Mouse (Mus musculus) embryonic facial prominence, embryonic 10.5 days (tissue): ENCODE results near the gene Rps6ka5. TPM values are rescaled to one million over a fixed set of nuclear protein-coding genes. Genes with fewer than 3 reads are reported as not detected.

Source experiments
- DNase-seq: peaks from one replicate; pipeline ENCODE4 v3.0.0-alpha.2; 2017; ENCODE audit warnings: low spot score
- H3K27ac ChIP-seq: fragments of 300-500 bp; sonication (generic); replicated peaks from 2 replicates; pipeline ENCODE4 v1.5.1; 2016; ENCODE audit warnings: mild to moderate bottlenecking
- H3K27me3 ChIP-seq: fragments of 300-500 bp; sonication (generic); replicated peaks from 2 replicates; pipeline ENCODE4 v1.6.1; 2016; ENCODE audit warnings: low read depth, mild to moderate bottlenecking; ENCODE audit not compliant: poor library complexity, severe bottlenecking
- H3K36me3 ChIP-seq: fragments of 300-500 bp; sonication (generic); replicated peaks from 2 replicates; pipeline ENCODE4 v1.6.1; 2016; ENCODE audit warnings: mild to moderate bottlenecking, moderate library complexity
- H3K4me1 ChIP-seq: fragments of 300-500 bp; sonication (generic); 2 replicates; pipeline ENCODE4 v1.6.1; 2016
- H3K4me3 ChIP-seq: fragments of 300-500 bp; sonication (generic); 2 replicates; pipeline ENCODE4 v1.5.1; 2016; ENCODE audit warnings: mild to moderate bottlenecking, moderate library complexity
- H3K9me3 ChIP-seq: fragments of 300-500 bp; sonication (generic); 2 replicates; pipeline ENCODE4 v1.6.1; 2016; ENCODE audit warnings: mild to moderate bottlenecking
- WGBS: fragments of 180-500 bp; shearing (Covaris S2); methylation state at CpG from one replicate; pipeline ENCODE4 v1.1.7; 2016; 5-methylcytosine and 5-hydroxymethylcytosine counted together
- polyA plus RNA-seq: library from polyadenylated mRNA; unstranded; fragments of >200 nt; fragmentation: Nextera tagmentation; extraction: Ambion mirVana; gene quantifications from 2 replicates; pipeline ENCODE4 v1.2.1, GENCODE M21; 2016

Rps6ka5 gene
- polyA plus RNA-seq, 1 experiment from 2014 or later: 3.6 TPM

DNA sequence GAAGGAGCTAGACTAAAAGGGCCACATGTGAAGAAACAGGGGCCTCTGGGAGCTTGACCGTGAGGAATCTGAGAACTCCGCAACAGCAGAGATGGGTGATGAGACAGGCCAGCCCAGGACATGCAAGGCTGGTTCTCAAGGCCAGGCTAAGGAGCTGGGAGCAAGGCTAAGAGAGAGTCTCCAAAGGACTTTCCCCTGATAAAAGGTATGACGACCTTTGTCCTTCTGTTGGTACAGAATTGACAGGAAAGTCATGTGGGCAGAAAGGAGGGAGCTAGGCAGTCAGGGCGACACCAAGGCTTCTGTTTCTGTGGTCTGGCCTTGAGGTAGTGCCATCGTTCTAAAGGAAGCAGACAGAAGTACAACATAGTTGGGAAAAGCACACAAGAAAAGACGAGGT lies 173.1 kb downstream of the Rps6ka5 start:
- WGBS: 86% methylated on average over 6 of the region's 6 CpGs
- H3K36me3 ChIP-seq: peaks cover 5% of the 10 kb centered on the region; the same call in 1 of the 2 replicates
- H3K4me1 ChIP-seq: no peaks in the 10 kb centered on the region

DNA sequence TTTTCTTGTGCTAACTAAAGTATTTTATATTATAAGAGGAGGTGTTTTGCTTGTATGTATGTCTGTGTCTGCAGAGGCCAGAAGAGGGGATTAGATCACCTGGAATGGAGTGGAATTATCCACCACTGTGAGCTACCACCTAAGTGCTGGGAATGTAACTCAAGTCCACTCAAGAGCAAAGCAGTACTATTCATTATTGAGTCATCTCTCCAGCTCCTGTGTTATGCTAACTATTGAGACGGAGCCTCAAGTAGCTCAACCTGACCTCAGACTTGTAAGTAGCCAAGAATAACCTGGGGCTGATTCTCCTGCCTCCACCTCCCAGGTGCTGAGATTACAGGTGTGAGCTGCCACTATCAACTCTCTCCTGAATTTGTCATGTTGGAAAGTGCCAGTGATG lies 174.8 kb downstream of the Rps6ka5 start:
- DNase-seq: no peak
- H3K27ac ChIP-seq: no peak overlapping the region
- H3K4me1 ChIP-seq: no peaks in the 10 kb centered on the region
- H3K4me3 ChIP-seq: no peak overlapping the region
- H3K27me3 ChIP-seq: no peaks in the 10 kb centered on the region
- WGBS: 78% methylated on average over 1 of the region's 1 CpGs
- H3K36me3 ChIP-seq: peaks cover 5% of the 10 kb centered on the region; the same call in 1 of the 2 replicates
- no peaks in the 10 kb centered on the region for H3K9me3 ChIP-seq

More for the DNA sequence above, 173.1 kb downstream of the Rps6ka5 start:
- H3K27ac ChIP-seq: no peak overlapping the region
- H3K27me3 ChIP-seq: no peaks in the 10 kb centered on the region
- no peak overlapping the region for H3K4me3 ChIP-seq
- DNase-seq: no peak
- no peaks in the 10 kb centered on the region for H3K9me3 ChIP-seq

DNA sequence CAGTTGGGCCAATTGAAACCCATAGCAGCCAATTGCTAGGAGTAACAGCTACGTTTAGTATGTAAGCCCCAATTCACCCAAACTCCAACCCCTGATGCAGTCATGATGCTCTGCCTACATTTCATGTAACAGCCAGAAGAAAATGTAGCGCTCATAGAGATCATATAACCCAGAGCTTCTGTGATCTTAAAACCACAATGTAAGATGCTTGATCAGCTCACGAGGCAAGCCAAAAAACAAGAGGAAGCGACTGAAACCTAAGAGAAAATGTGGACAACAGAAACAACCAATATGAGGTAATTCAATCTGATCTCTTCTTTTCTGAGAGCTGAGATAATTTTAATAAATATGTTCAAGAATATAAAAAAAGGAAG lies 182.6 kb downstream of the Rps6ka5 start:
- no peak for DNase-seq
- WGBS: 91% methylated on average over 4 of the region's 4 CpGs
- H3K27ac ChIP-seq: no peak overlapping the region

DNA sequence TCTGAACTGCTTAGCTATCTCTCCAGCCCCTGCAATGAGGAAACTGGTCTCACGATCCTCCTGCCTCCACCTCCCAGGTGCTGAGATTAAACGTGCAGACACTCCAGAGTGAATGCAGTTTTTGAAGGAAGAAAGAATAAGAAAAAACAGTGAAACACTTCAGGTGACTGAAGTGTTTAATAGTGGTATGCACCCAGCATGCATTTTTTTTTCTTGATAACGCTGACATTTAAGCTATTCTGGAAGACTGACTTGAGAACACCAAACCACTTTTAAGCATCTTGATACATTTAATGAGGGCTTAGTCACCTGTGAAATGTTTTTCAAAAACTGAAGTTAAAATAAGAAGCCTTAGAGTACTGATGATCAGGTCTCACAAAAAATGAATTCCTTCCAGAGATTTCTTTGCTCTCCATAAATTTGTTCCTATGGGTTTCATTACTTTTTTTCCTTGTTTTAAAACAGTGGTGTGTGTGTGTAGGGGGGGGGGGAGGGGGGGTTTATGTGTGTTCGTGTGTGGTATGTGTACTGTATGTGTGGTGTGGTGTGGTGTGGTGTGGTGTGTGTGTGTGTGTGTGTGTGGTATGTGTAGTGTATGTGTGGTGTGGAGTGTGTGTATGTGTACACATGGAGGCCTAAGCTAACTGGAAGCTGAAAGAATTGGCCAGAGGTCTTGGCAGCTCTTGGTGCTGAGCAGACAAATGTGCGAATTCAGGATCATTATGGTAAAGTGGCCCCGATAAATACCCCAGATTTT lies 183.2 kb downstream of the Rps6ka5 start:
- no peaks in the 10 kb centered on the region for H3K4me1 ChIP-seq
- H3K27me3 ChIP-seq: no peaks in the 10 kb centered on the region
- DNase-seq: no peak
- no peak overlapping the region for H3K4me3 ChIP-seq
- no peak overlapping the region for H3K27ac ChIP-seq
- H3K36me3 ChIP-seq: no peaks in the 10 kb centered on the region
- 85% methylated on average over 6 of the region's 6 CpGs for WGBS
- no peaks in the 10 kb centered on the region for H3K9me3 ChIP-seq

More for the DNA sequence above, 182.6 kb downstream of the Rps6ka5 start:
- Histone ChIP-seq H3K9me3 (no peaks in the 10 kb centered on the region), H3K27me3 (no peaks in the 10 kb centered on the region), H3K4me3 (no peak overlapping the region), H3K36me3 (no peaks in the 10 kb centered on the region), H3K4me1 (no peaks in the 10 kb centered on the region)

DNA sequence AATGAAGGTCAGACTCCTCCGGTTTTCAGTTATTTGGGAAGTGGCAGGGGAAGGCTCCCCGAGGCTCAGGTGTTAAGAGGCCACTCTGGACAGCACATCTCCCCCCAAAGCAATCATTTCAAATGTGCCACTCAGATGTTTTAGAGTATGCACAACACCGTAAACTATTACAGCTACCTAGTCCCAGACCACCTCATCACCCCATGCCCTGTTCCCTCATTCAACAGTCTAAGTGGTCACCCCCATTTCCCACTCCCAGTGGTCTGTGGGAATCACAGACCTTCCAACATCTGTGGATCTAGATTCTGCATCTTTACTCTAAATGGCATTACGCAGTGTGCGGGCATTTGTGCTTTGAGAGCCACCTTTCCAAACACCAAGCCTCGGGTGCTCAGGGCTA lies 184.3 kb downstream of the Rps6ka5 start:
- Histone ChIP-seq H3K4me3 (no peak overlapping the region), H3K36me3 (no peaks in the 10 kb centered on the region), H3K27me3 (no peaks in the 10 kb centered on the region), H3K27ac (no peak overlapping the region), H3K4me1 (no peaks in the 10 kb centered on the region), H3K9me3 (no peaks in the 10 kb centered on the region)
- 85% methylated on average over 6 of the region's 6 CpGs for WGBS
- no peak for DNase-seq

DNA sequence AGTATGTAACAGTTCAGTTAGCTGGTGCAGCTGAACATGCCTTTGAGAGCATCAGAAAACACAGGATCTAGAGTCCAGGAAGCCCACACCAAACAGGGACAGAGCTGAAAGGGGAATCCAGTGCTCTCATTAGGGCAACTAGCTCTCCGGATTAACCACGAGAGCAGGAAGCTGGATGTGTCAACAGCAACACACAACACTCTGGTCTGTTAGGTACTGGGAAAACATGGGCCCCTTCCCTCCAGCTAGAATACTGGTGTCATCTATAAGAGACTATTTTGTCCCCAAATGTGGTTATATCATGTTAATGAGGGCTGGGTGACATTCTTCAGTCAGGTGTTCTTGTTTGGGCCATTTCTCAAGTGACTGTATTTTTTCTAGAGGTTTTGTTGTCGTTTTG lies 184.7 kb downstream of the Rps6ka5 start:
- Histone ChIP-seq H3K4me3 (no peak overlapping the region), H3K9me3 (no peaks in the 10 kb centered on the region), H3K36me3 (no peaks in the 10 kb centered on the region), H3K27ac (no peak overlapping the region), H3K27me3 (no peaks in the 10 kb centered on the region), H3K4me1 (peaks cover 1% of the 10 kb centered on the region; the same call in 1 of the 2 replicates)
- no peak for DNase-seq
- WGBS: 48% methylated on average over 3 of the region's 3 CpGs

DNA sequence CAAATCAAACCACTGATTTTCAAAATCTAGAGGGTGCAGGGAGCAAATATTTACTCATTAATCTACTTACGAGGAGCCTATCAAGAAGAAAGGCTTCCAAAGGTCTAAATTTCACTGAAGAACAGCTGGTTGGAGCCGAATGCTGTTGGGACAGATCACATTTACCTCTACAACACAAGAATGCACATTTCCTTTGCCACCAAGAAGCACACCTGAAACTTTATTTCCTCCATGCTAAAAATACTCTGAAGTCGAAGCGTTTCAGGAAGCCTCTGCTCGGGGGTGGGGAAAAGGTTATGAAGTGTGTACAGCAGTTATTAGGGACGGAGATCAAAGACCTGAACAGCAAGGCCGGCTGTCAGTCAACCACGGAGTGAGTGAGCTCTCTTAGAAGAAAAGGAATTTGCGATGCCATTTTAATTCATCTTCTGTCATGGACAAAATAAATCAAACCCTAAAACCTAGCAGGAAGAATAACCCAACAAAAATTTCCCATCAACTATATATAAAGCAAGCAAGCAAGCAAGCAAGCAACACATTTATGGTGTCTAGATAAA lies 187.5 kb downstream of the Rps6ka5 start:
- H3K4me1 ChIP-seq: peaks cover 18% of the 10 kb centered on the region
- H3K27me3 ChIP-seq: no peaks in the 10 kb centered on the region
- no peak overlapping the region for H3K27ac ChIP-seq
- 69% methylated on average over 9 of the region's 9 CpGs for WGBS
- H3K4me3 ChIP-seq: no peak overlapping the region
- H3K9me3 ChIP-seq: no peaks in the 10 kb centered on the region
- no peak for DNase-seq
- H3K36me3 ChIP-seq: no peaks in the 10 kb centered on the region

DNA sequence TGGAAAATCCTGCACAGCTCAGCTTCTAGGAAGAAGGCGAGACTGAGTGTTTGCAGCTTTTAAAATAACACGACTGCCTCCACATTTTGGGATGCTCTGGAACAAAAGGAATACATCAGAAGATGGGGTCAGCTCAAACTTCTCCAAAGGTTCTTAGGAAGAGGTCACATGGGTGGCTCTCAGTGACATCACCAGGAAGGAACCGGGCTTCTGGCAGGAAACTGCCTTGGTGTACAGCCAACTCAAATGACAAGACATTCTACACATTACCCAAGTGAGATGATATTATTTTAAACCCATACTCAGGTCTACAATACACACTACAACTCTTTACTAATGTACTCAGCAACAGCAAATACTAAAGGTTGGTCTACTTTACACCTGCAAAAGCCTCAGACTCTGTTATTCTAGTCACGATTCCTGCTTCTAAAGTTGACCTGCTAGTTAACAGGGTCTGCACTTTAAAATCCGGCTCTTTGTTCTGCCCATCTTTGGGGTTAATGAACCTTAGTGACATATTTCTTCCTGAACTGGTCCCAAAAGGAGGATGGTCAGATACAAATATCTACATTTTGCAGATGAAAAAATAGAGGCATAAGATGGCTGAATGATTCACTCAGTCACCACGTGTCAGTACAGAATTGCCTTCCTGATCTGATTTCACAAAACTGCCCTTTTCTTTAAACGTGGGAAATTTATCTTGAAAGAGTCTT lies 188.2 kb downstream of the Rps6ka5 start:
- Histone ChIP-seq H3K27me3 (no peaks in the 10 kb centered on the region), H3K9me3 (no peaks in the 10 kb centered on the region), H3K4me1 (peaks cover 23% of the 10 kb centered on the region), H3K36me3 (no peaks in the 10 kb centered on the region), H3K4me3 (no peak overlapping the region), H3K27ac (no peak overlapping the region)
- 76% methylated on average over 7 of the region's 7 CpGs for WGBS
- DNase-seq: no peak

DNA sequence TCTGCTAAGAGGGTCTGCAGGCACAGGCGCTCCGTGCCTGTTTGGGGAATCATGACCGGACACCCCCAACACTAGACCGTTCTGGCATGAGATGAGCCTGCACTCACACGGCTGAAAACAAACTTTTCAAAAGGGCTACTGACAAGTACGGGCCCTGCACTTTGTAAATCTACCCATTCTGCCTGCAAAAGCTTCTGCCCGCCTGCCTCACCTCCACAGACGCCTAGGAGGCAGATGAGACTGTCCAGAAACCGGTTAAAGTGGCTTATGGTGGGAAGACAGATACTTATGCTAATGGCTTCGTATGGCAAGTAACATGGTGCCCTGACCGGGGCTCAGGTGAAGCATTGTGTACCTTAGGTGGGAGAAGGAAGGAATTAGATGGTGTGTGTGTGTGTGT lies 189.7 kb downstream of the Rps6ka5 start:
- peaks cover 23% of the 10 kb centered on the region for H3K4me1 ChIP-seq
- H3K9me3 ChIP-seq: no peaks in the 10 kb centered on the region
- WGBS: 85% methylated on average over 11 of the region's 11 CpGs
- H3K27me3 ChIP-seq: no peaks in the 10 kb centered on the region
- no peaks in the 10 kb centered on the region for H3K36me3 ChIP-seq
- no peak overlapping the region for H3K4me3 ChIP-seq
- DNase-seq: no peak
- H3K27ac ChIP-seq: no peak overlapping the region

DNA sequence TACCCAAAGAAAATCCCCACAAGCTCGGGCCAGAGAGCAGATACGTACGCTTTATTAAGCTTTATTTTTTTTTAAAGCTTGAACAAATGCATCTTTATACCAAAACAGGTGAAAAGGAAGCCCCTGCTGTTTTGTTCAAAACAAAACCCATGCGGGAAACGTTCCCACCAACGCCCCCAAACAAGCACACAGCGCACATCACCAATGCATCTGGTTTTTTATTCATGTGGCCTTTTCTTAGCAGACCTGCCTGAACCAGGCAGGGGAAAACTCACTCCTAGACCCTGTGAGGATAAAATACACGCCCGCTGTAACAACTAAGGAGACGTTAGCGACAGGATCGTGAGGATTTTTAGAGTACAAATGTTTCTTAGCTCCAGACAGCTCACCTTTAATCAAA lies 191.8 kb downstream of the Rps6ka5 start:
- Histone ChIP-seq H3K27ac (no peak overlapping the region), H3K4me3 (no peak overlapping the region), H3K4me1 (peaks cover 25% of the 10 kb centered on the region), H3K27me3 (no peaks in the 10 kb centered on the region), H3K9me3 (no peaks in the 10 kb centered on the region), H3K36me3 (no peaks in the 10 kb centered on the region)
- no peak for DNase-seq
- 73% methylated on average over 12 of the region's 12 CpGs for WGBS

DNA sequence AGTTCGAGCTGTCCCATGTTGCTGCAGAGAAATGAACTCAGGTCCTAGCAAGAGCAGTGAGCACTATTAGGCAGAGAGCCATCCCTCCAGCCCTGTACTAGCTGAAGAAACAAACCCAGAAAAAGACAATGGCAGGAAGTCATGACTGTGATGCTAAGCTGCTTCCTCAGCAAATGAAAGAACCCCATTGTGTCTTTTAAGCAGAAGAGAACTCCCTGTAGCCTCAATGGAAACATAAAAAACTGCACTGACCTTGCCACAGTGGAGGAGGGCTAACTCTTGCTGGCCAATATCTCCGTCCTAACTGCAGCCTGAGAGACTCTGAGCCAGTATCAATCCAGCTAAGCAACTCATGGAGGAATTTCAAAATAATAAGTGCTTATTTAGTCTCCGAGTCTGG lies 192.8 kb downstream of the Rps6ka5 start:
- Histone ChIP-seq H3K4me3 (no peak overlapping the region), H3K9me3 (no peaks in the 10 kb centered on the region), H3K36me3 (no peaks in the 10 kb centered on the region), H3K27me3 (no peaks in the 10 kb centered on the region), H3K4me1 (peaks cover 35% of the 10 kb centered on the region), H3K27ac (peak overlapping the region; percentile 32; the same call in 1 of the 2 replicates)
- 48% methylated on average over 3 of the region's 3 CpGs for WGBS
- DNase-seq: peak; percentile 5

DNA sequence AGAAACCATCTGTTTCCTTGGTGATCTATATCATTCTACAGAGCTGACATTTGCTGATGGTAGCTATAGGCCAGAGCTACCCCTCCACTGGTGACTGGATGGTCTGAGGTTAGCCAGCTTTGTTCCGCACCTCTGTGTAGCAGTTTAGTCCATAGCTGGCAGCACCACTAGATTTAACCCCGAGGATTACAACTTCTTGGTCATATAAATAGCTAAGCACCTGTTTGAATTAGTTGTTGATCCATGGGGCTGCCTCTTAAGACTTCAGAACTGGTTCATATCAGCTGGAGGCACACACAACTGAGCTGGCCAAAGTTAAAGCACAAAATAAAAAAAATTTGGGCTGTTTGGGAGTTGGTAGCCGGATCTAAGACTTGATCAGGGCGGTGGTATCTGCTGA lies 193.6 kb downstream of the Rps6ka5 start:
- no peak overlapping the region for H3K4me3 ChIP-seq
- 71% methylated on average over 4 of the region's 4 CpGs for WGBS
- H3K9me3 ChIP-seq: no peaks in the 10 kb centered on the region
- H3K27me3 ChIP-seq: no peaks in the 10 kb centered on the region
- no peaks in the 10 kb centered on the region for H3K36me3 ChIP-seq
- no peak overlapping the region for H3K27ac ChIP-seq
- DNase-seq: no peak
- peaks cover 43% of the 10 kb centered on the region for H3K4me1 ChIP-seq

DNA sequence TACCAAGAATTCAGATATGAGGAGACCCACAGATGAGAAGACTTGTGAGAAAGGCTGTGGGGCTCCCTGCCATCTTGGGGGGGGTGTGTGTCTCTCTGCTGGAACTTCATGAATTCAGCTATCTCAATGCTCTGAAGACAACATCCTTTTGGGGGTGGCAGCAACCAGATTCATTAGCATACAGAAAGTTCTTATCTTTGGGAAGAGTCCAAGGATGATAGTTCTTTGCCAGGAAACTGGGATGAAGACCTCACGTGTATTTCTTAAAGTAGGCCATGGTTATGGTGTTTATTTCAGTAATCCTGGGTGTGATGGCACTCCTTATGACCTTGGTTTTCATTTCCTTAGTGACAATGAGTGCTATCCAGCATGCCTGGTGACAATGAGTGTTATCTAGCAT lies 195.0 kb downstream of the Rps6ka5 start:
- Histone ChIP-seq H3K4me3 (no peak overlapping the region), H3K27me3 (no peaks in the 10 kb centered on the region), H3K36me3 (no peaks in the 10 kb centered on the region), H3K27ac (no peak overlapping the region), H3K9me3 (no peaks in the 10 kb centered on the region), H3K4me1 (peaks cover 50% of the 10 kb centered on the region)
- DNase-seq: peak; percentile 5
- 91% methylated on average over 1 of the region's 1 CpGs for WGBS
